Mouse (Mus musculus) heart, embryonic 15.5 days (tissue): ENCODE data around the gene Zfp286. TPM values are rescaled to one million over a fixed set of nuclear protein-coding genes. Genes with fewer than 3 reads are reported as not detected.

Experiments
- ATAC-seq: fragments of 200-750 bp; cut with Nextera tagmentation; replicated peaks from 2 replicates; pipeline ENCODE4 v1.8.0; 2017; ENCODE audit warnings: low read depth, moderate TSS enrichment; ENCODE audit not compliant: insufficient number of reproducible peaks, insufficient read depth, low FRiP score
- H3K27ac ChIP-seq: fragments of 300-500 bp; sonication (generic); 2 replicates; pipeline ENCODE4 v1.5.1; 2015; ENCODE audit warnings: mild to moderate bottlenecking, inconsistent platforms
- H3K27me3 ChIP-seq: fragments of 300-500 bp; sonication (generic); 2 replicates; pipeline ENCODE4 v1.6.1; 2015; ENCODE audit warnings: inconsistent platforms
- H3K36me3 ChIP-seq: fragments of 300-500 bp; sonication (generic); 2 replicates; pipeline ENCODE4 v1.6.1; 2015; ENCODE audit warnings: mild to moderate bottlenecking, inconsistent platforms
- H3K4me1 ChIP-seq: fragments of 300-500 bp; sonication (generic); replicated peaks from 2 replicates; pipeline ENCODE4 v1.6.1; 2015; ENCODE audit warnings: inconsistent platforms
- H3K4me2 ChIP-seq: fragments of 300-500 bp; sonication (generic); 2 replicates; pipeline ENCODE4 v1.6.1; 2015; ENCODE audit warnings: inconsistent platforms, mild to moderate bottlenecking, moderate library complexity
- H3K4me3 ChIP-seq: fragments of 300-500 bp; sonication (generic); 2 replicates; pipeline ENCODE4 v1.5.1; 2015; ENCODE audit warnings: mild to moderate bottlenecking, inconsistent platforms
- H3K9ac ChIP-seq: fragments of 300-500 bp; sonication (generic); 2 replicates; pipeline ENCODE4 v1.6.1; 2015; ENCODE audit warnings: mild to moderate bottlenecking, inconsistent platforms
- H3K9me3 ChIP-seq: fragments of 300-500 bp; sonication (generic); replicated peaks from 2 replicates; pipeline ENCODE4 v1.6.1; 2016; ENCODE audit warnings: inconsistent platforms
- WGBS: fragments of 180-500 bp; shearing (Covaris S2); methylation state at CpG from one replicate; pipeline ENCODE4 v1.1.7; 2015; ENCODE audit warnings: mixed read lengths; 5-methylcytosine and 5-hydroxymethylcytosine counted together
- polyA plus RNA-seq: library from polyadenylated mRNA; unstranded; fragments of >200 nt; fragmentation: Nextera tagmentation; extraction: Ambion mirVana; gene quantifications from 2 replicates; pipeline ENCODE4 v1.2.1, GENCODE M21; 2015

The Zfp286 gene
- polyA plus RNA-seq = 9.3 and 10.8 TPM in 2 replicates

DNA sequence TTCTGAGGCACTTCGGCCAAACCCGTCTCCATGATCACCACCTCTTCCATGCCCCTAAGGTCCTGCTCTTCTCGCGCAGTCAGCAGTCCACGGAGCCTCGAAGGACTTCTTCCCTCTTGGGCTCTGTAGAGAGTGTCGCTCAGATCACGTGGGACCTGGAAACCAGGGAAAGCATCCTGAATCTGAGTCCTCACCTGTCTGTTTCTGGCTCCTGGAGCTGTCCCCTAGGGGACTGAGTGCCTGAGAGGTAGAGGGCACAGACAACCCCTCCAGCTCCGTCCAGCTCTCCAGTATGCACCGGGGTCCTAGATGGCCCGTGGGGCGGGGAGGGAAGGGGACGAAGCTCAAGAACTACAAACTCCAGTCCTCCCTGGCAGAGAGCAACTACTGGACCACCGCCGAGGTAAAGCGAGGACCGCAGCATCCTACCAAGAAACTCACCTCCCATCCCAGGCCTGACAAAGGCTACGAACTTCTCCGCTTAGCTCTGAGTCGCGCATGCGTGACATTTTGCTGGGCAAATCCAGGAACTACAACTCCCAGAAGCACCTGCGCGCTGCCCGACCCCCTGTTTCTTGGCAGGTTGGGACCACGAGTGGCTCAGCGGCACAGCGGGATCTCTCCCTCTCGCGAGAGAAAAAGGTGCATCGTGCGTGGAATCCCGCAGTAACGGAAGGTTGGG lies at the start of gene Zfp286:
TSS of gene Zfp286 (minus strand) at position 528 of the 682 bp plus-strand sequence.
- peak within 1 kb of the TSS; percentile 57 for H3K9ac ChIP-seq
- H3K9me3 ChIP-seq = no peaks in the 10 kb centered on the region
- WGBS = 6% methylated on average over 34 of the region's 34 CpGs
- no peak within 1 kb of the TSS for H3K27ac ChIP-seq
- ATAC-seq = peak; percentile 93
- peaks cover 14% of the 10 kb centered on the region for H3K36me3 ChIP-seq
- peak within 1 kb of the TSS; percentile 83 for H3K4me2 ChIP-seq
- H3K4me1 ChIP-seq = peaks cover 7% of the 10 kb centered on the region
- peak within 1 kb of the TSS; percentile 68 for H3K4me3 ChIP-seq
- H3K27me3 ChIP-seq = no peaks in the 10 kb centered on the region

GRCm38 (mm10) chr11:62831906-62832305 lies 42.6 kb upstream of the Zfp286 start:
- no peak for ATAC-seq
- Histone ChIP-seq H3K4me1 (no peaks in the 10 kb centered on the region), H3K4me3 (no peak overlapping the region), H3K27ac (no peak overlapping the region), H3K9me3 (no peaks in the 10 kb centered on the region), H3K27me3 (no peaks in the 10 kb centered on the region), H3K36me3 (no peaks in the 10 kb centered on the region; the same call in 1 of the 2 replicates), H3K4me2 (no peak overlapping the region), H3K9ac (no peak overlapping the region)

GRCm38 (mm10) chr11:62830387-62830786 lies 41.1 kb upstream of the Zfp286 start:
- no peak overlapping the region for H3K27ac ChIP-seq
- no peak for ATAC-seq
- no peaks in the 10 kb centered on the region for H3K9me3 ChIP-seq
- H3K4me3 ChIP-seq = no peak overlapping the region
- 79% methylated on average over 2 of the region's 2 CpGs for WGBS
- H3K27me3 ChIP-seq = no peaks in the 10 kb centered on the region
- no peaks in the 10 kb centered on the region; the same call in 1 of the 2 replicates for H3K36me3 ChIP-seq
- no peak overlapping the region for H3K9ac ChIP-seq
- H3K4me2 ChIP-seq = no peak overlapping the region
- no peaks in the 10 kb centered on the region for H3K4me1 ChIP-seq

DNA sequence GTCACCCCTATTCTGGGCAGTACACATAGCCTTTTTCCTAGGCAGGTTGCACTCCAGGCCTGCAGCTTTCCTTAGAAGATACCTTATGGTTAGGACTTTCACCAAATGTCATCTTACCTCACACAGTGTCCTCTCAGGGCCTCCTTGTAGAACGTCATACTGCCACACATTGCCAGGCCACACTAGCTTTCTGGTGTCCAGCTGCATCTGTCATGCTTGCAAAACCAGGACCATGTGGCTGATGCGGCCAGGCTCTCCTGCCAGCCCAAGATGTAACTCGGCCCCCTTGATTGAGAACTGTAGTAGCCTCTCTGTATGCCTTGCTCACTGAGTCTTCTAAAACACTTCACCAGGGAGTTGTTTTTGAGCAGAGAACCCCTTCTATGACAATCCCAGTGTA lies 38.6 kb upstream of the Zfp286 start:
- WGBS = 74% methylated on average over 3 of the region's 3 CpGs
- Histone ChIP-seq H3K36me3 (no peaks in the 10 kb centered on the region), H3K27ac (no peak overlapping the region), H3K9me3 (no peaks in the 10 kb centered on the region), H3K4me3 (no peak overlapping the region), H3K9ac (no peak overlapping the region), H3K4me1 (no peaks in the 10 kb centered on the region), H3K4me2 (no peak overlapping the region), H3K27me3 (no peaks in the 10 kb centered on the region)
- ATAC-seq = no peak

GRCm38 (mm10) chr11:62827135-62827534 lies 37.9 kb upstream of the Zfp286 start:
- Histone ChIP-seq H3K9me3 (no peaks in the 10 kb centered on the region), H3K27me3 (no peaks in the 10 kb centered on the region), H3K36me3 (no peaks in the 10 kb centered on the region), H3K4me3 (no peak overlapping the region), H3K4me2 (no peak overlapping the region), H3K9ac (no peak overlapping the region), H3K4me1 (no peaks in the 10 kb centered on the region), H3K27ac (no peak overlapping the region)
- 76% methylated on average over 4 of the region's 4 CpGs for WGBS
- ATAC-seq = no peak

GRCm38 (mm10) chr11:62826106-62826733 lies 37.0 kb upstream of the Zfp286 start:
- WGBS = 76% methylated on average over 6 of the region's 6 CpGs

DNA sequence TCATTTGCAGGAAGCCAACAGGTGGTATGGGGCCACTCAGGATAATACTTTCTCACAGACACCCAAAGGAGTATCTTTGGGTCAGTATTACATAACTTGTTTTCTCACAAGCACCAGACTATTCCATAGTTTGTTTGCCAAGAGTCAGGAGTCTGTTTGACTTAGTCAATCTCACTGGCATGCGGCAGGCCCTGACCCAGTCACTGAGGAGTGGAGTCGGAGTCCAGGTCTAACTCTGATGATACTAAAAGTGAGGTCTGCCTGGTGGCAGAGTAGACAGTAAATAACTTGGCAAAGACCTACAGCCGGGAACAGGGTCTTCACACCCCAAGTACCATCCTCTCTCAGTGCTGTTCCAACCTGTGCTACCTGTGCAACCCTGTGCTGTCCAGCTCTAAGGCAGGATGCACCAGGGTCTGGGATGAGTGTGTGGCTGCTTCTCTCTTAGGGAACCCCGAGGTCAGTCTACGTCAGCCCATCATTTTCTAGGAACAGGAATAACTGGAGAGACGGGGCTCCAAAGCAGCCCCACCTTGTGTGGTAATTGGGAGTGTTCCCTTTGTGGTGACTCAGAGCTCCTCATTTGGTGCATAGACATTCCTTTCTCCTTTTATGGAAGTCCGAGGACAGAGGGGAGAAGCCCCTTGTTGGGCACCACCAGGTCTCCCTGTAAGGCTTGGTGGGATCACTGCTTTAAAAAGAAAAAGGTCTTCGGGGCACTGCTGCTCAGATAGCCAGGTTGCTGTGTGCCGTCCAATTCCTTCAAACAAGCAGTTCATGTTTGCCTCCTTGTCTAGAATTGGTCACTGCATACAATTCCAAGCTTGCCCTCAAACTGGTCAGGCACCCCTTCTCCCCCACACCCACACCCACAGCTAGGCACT lies 36.2 kb upstream of the Zfp286 start:
- WGBS = 69% methylated on average over 9 of the region's 9 CpGs
- Histone ChIP-seq H3K27ac (no peak overlapping the region), H3K9ac (no peak overlapping the region), H3K4me1 (peaks cover 12% of the 10 kb centered on the region), H3K9me3 (no peaks in the 10 kb centered on the region), H3K36me3 (no peaks in the 10 kb centered on the region), H3K4me2 (no peak overlapping the region), H3K27me3 (no peaks in the 10 kb centered on the region), H3K4me3 (no peak overlapping the region)
- no peak for ATAC-seq

More at GRCm38 (mm10) chr11:62826106-62826733, 37.0 kb upstream of the Zfp286 start:
- Histone ChIP-seq H3K27ac (no peak overlapping the region), H3K4me1 (peaks cover 5% of the 10 kb centered on the region; the same call in 1 of the 2 replicates), H3K4me2 (no peak overlapping the region), H3K9me3 (no peaks in the 10 kb centered on the region), H3K9ac (no peak overlapping the region), H3K27me3 (no peaks in the 10 kb centered on the region), H3K4me3 (no peak overlapping the region), H3K36me3 (no peaks in the 10 kb centered on the region)
- ATAC-seq = no peak

- no peak overlapping the region for H3K4me3 ChIP-seq
- 61% methylated on average over 7 of the region's 7 CpGs for WGBS
- no peak for ATAC-seq
- H3K4me1 ChIP-seq = peaks cover 22% of the 10 kb centered on the region
- no peaks in the 10 kb centered on the region for H3K36me3 ChIP-seq
- no peak overlapping the region for H3K9ac ChIP-seq
- no peaks in the 10 kb centered on the region for H3K27me3 ChIP-seq
- no peaks in the 10 kb centered on the region for H3K9me3 ChIP-seq
- no peak overlapping the region for H3K27ac ChIP-seq
- H3K4me2 ChIP-seq = no peak overlapping the region
These were observed 34.9 kb upstream of the Zfp286 start for GRCm38 (mm10) chr11:62824211-62824610.

DNA sequence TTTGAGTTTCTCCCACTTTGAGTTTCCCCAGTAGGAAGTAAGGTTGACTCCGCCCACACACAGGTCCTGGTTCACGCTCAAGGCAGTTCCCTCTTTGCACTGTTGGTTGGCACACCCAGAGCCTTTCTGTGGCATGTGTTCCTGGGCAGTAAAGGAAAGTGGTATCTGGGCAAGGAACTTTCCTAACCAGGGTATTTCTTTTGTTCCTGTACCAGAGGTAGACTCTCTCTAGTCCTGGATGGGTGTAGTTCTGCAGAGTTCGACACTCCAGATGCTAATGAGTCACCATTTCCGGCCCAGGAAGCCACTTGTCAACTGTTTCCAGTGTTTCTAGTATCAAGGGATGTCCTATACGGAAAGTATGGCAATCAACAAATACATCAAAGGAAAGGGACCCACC lies 32.6 kb upstream of the Zfp286 start:
- H3K27me3 ChIP-seq = no peaks in the 10 kb centered on the region
- H3K27ac ChIP-seq = peak overlapping the region; percentile 51
- 47% methylated on average over 5 of the region's 5 CpGs for WGBS
- peak overlapping the region; percentile 25 for H3K4me3 ChIP-seq
- no peaks in the 10 kb centered on the region for H3K36me3 ChIP-seq
- no peaks in the 10 kb centered on the region for H3K9me3 ChIP-seq
- no peak overlapping the region for H3K9ac ChIP-seq
- H3K4me1 ChIP-seq = peaks cover 22% of the 10 kb centered on the region
- ATAC-seq = peak; percentile 17; the same call in 1 of the 2 replicates
- H3K4me2 ChIP-seq = peak overlapping the region; percentile 51

DNA sequence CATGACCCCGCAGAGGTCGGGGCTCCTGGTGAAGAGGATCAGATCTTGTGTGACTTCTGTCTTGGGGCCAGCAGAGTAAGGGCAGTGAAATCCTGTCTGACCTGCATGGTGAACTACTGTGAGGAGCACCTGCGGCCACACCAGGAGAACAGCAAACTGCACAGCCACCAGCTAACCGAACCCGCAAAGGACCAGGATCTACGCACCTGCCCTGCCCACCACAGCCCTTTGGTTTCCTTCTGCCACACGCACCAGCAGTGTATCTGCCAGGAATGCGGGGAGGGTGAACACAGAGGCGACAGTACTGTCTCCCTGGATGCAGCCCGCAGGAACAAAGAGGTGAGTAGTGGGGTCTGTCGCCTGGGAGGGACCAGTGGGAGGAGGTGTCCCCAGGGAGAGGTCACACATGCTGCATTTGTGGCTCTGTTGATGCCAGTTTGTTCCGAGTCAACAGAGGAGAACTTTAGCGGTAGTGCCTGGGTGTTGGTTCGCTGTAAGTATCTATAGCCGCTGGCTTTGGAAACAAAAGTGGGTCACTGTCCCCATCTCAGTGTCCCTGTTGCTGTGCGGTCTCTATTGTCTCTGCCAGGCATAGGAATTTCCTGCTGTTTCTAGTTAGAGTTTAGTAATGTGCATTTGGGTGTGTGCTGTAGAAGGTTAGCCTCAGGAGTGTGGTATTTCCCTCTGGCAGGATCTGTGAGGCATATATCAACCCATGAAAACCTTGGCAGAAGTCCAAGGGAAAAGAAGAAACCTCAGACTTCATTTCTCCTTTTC lies 31.6 kb upstream of the Zfp286 start:
- Histone ChIP-seq H3K27ac (peak overlapping the region; percentile 70), H3K4me3 (peak overlapping the region; percentile 55), H3K27me3 (no peaks in the 10 kb centered on the region), H3K9me3 (no peaks in the 10 kb centered on the region), H3K4me1 (peaks cover 22% of the 10 kb centered on the region), H3K9ac (peak overlapping the region; percentile 55), H3K4me2 (peak overlapping the region; percentile 71), H3K36me3 (no peaks in the 10 kb centered on the region)
- ATAC-seq = peak; percentile 30; the same call in 1 of the 2 replicates
- 14% methylated on average over 16 of the region's 16 CpGs for WGBS
